Mouse (Mus musculus) testis, postnatal 14 days (tissue): ENCODE measurements at regions not wholly inside any gene's neighbourhood (a gene's known extent, or its start where the extent isn't known, plus 50 kb on each side); places are given as distances from the start of the nearest gene placed in this dataset.

Experiments
- DNase-seq: peaks from one replicate; pipeline ENCODE4 v3.0.0; 2021; ENCODE audit warnings: low spot score

- DNase-seq = no peak
Observed at GRCm38 (mm10) chr9:49851522-49851921, 52.8 kb upstream of the Ncam1 start.

GRCm38 (mm10) chr9:49849442-49849841, 50.7 kb upstream of the Ncam1 start:
- no peak for DNase-seq

- no peak for DNase-seq
Observed at GRCm38 (mm10) chr9:49848943-49849342, 50.2 kb upstream of the Ncam1 start.
